In genomic region chr7:37866468-37866867, GRCm38 (mm10) we compare ENCODE assay signal across 24 mouse cellular contexts.
"Had no signal": no experiment of that assay in that cellular context is flagged by ENCODE, and none has a peak within 500 bp of the region (broad histone marks: within the 10 kb centered on the region; RNA-seq: fewer than 3 reads in every experiment).

No protein-coding gene starts in this region.

- H3K9me3 ChIP-seq: heart, embryonic 10.5 days; heart, embryonic 12.5 days; hindbrain, embryonic 10.5 days; hindbrain, embryonic 12.5 days; intestine, embryonic 15.5 days; limb, embryonic 13.5 days; limb, embryonic 15.5 days; liver, embryonic 12.5 days had no signal

- H3K36me3 ChIP-seq: heart, embryonic 10.5 days; heart, embryonic 12.5 days; hindbrain, embryonic 10.5 days; hindbrain, embryonic 12.5 days; intestine, embryonic 15.5 days; limb, embryonic 13.5 days; limb, embryonic 15.5 days; liver, embryonic 12.5 days had no signal

- H3K4me2 ChIP-seq: heart, embryonic 12.5 days; hindbrain, embryonic 12.5 days; hindbrain, embryonic 14.5 days; intestine, embryonic 15.5 days; limb, embryonic 13.5 days; limb, embryonic 15.5 days; liver, embryonic 12.5 days had no signal

- ATAC-seq: hindbrain, embryonic 16.5 days; inflammation-experienced regulatory T-cells, adult 6 months; intestine, embryonic 15.5 days; intestine, postnatal 0 days; liver, embryonic 12.5 days had no signal

- H3K4me3 ChIP-seq: gastrocnemius, adult 2 months; heart, embryonic 10.5 days; heart, embryonic 12.5 days; hindbrain, embryonic 10.5 days; hindbrain, embryonic 12.5 days; intestine, embryonic 15.5 days; layer of hippocampus, adult 2 months; limb, embryonic 13.5 days; limb, embryonic 15.5 days; liver, embryonic 12.5 days had no signal

- H3K4me1 ChIP-seq: heart, embryonic 10.5 days; heart, embryonic 12.5 days; intestine, embryonic 15.5 days; limb, embryonic 15.5 days; liver, embryonic 12.5 days had no signal

- DNase-seq: gastrocnemius, adult 2 months; gastrocnemius, postnatal 10 days; gastrocnemius, postnatal 25 days; heart, adult 18-20 months; heart, postnatal 10 days; heart, postnatal 4 days; kidney, adult 2 months; kidney, adult 9 months; left cerebral cortex, postnatal 4 days; lung, adult 18-20 months had no signal

- H3K27me3 ChIP-seq: heart, embryonic 12.5 days; hindbrain, embryonic 12.5 days; intestine, embryonic 15.5 days; limb, embryonic 13.5 days; limb, embryonic 15.5 days; liver, embryonic 12.5 days had no signal

- H3K27ac ChIP-seq: gastrocnemius, adult 2 months; heart, embryonic 10.5 days; hindbrain, embryonic 10.5 days; hindbrain, embryonic 12.5 days; hindbrain, embryonic 14.5 days; intestine, embryonic 15.5 days; layer of hippocampus, adult 2 months; limb, embryonic 13.5 days; limb, embryonic 15.5 days; liver, embryonic 12.5 days; liver, embryonic 14.5 days had no signal

- H3K9ac ChIP-seq: heart, embryonic 12.5 days; hindbrain, embryonic 12.5 days; hindbrain, embryonic 14.5 days; intestine, embryonic 15.5 days; limb, embryonic 13.5 days; limb, embryonic 15.5 days; liver, embryonic 12.5 days; liver, embryonic 14.5 days had no signal
